Comparison of ENCODE assay signal across 12 mouse cellular contexts in genomic region chr4:130838585-130838984, GRCm38 (mm10). TPM values are rescaled to one million over a fixed set of nuclear protein-coding genes. Genes with fewer than 3 reads are reported as not detected.
A peak's percentile ranks its signal among the peaks of the same experiment; 100 is the strongest.
DNase-seq lines count a peak whose midpoint lies in the region; ATAC-seq lines count a peak whose summit lies in the region.
"Had no signal": no experiment of that assay in that cellular context is flagged by ENCODE, and none has a peak within 500 bp of the region (broad histone marks: within the 10 kb centered on the region; RNA-seq: fewer than 3 reads in every experiment).

No protein-coding gene starts in this region.

- 39% methylated on average over 11 of the region's 11 CpGs for WGBS in hindbrain, embryonic 10.5 days
- 36% methylated on average over 11 of the region's 11 CpGs for WGBS in hindbrain, embryonic 12.5 days
- WGBS in limb, embryonic 15.5 days, result 13% methylated on average over 11 of the region's 11 CpGs
- WGBS in liver, embryonic 12.5 days (ENCODE audit: insufficient replicate concordance), result 25% methylated on average over 11 of the region's 11 CpGs

- H3K9me3 ChIP-seq in hindbrain, embryonic 10.5 days, result no peaks in the 10 kb centered on the region
- no peaks in the 10 kb centered on the region for H3K9me3 ChIP-seq in hindbrain, embryonic 12.5 days (replicated peaks)
- no peaks in the 10 kb centered on the region for H3K9me3 ChIP-seq in limb, embryonic 15.5 days
- no peaks in the 10 kb centered on the region for H3K9me3 ChIP-seq in liver, embryonic 12.5 days (replicated peaks)
- H3K9me3 ChIP-seq: lung, embryonic 15.5 days; neural tube, embryonic 12.5 days had no signal

- no peak for DNase-seq in hindbrain, embryonic 10.5 days (ENCODE audit: low spot score)
- peak; percentile 34 for DNase-seq in ZHBTc4 (ENCODE audit: low read depth, low spot score)
- DNase-seq in fibroblast of lung, adult 2 months (ENCODE audit: low read depth), result peak; percentile 80
- DNase-seq in cerebellum, adult 8-10 months, result no peak
- no peak for DNase-seq in adrenal gland, adult 18-20 months (ENCODE audit: low spot score in 2 of 2)
- DNase-seq: adrenal gland, adult 2 months; cerebellum, postnatal 14 days had no signal

- H3K4me2 ChIP-seq in hindbrain, embryonic 12.5 days (replicated peaks), result no peak overlapping the region
- H3K4me2 ChIP-seq in limb, embryonic 15.5 days, result peak overlapping the region; percentile 25
- no peak overlapping the region for H3K4me2 ChIP-seq in liver, embryonic 12.5 days
- H3K4me2 ChIP-seq: lung, embryonic 15.5 days; neural tube, embryonic 12.5 days had no signal

- H3K4me3 ChIP-seq in hindbrain, embryonic 10.5 days, result no peak overlapping the region
- H3K4me3 ChIP-seq in hindbrain, embryonic 12.5 days, result no peak overlapping the region
- H3K4me3 ChIP-seq in limb, embryonic 15.5 days, result no peak overlapping the region
- H3K4me3 ChIP-seq in liver, embryonic 12.5 days, result no peak overlapping the region
- H3K4me3 ChIP-seq: lung, embryonic 15.5 days; neural tube, embryonic 12.5 days had no signal

- H3K27me3 ChIP-seq in hindbrain, embryonic 10.5 days (ENCODE audit: insufficient read depth, poor library complexity, severe bottlenecking), result peaks cover 33% of the 10 kb centered on the region
- peaks cover 15% of the 10 kb centered on the region for H3K27me3 ChIP-seq in hindbrain, embryonic 12.5 days
- no peaks in the 10 kb centered on the region for H3K27me3 ChIP-seq in limb, embryonic 15.5 days
- peaks cover 22% of the 10 kb centered on the region for H3K27me3 ChIP-seq in liver, embryonic 12.5 days (replicated peaks)
- H3K27me3 ChIP-seq: lung, embryonic 15.5 days; neural tube, embryonic 12.5 days had no signal

- no peaks in the 10 kb centered on the region for H3K36me3 ChIP-seq in hindbrain, embryonic 10.5 days
- no peaks in the 10 kb centered on the region for H3K36me3 ChIP-seq in hindbrain, embryonic 12.5 days
- no peaks in the 10 kb centered on the region for H3K36me3 ChIP-seq in limb, embryonic 15.5 days
- no peaks in the 10 kb centered on the region for H3K36me3 ChIP-seq in liver, embryonic 12.5 days
- H3K36me3 ChIP-seq: lung, embryonic 15.5 days; neural tube, embryonic 12.5 days had no signal

- no peak overlapping the region for H3K9ac ChIP-seq in hindbrain, embryonic 12.5 days
- no peak overlapping the region for H3K9ac ChIP-seq in limb, embryonic 15.5 days
- H3K9ac ChIP-seq in liver, embryonic 12.5 days, result no peak overlapping the region
- H3K9ac ChIP-seq: lung, embryonic 15.5 days; neural tube, embryonic 12.5 days had no signal

- peaks cover 92% of the 10 kb centered on the region for H3K4me1 ChIP-seq in hindbrain, embryonic 10.5 days (replicated peaks)
- H3K4me1 ChIP-seq in hindbrain, embryonic 12.5 days, result peaks cover 56% of the 10 kb centered on the region
- peaks cover 48% of the 10 kb centered on the region for H3K4me1 ChIP-seq in limb, embryonic 15.5 days
- peaks cover 3% of the 10 kb centered on the region; the same call in 1 of the 2 replicates for H3K4me1 ChIP-seq in liver, embryonic 12.5 days

- H3K27ac ChIP-seq in hindbrain, embryonic 10.5 days, result peak overlapping the region; percentile 57
- no peak overlapping the region for H3K27ac ChIP-seq in hindbrain, embryonic 12.5 days
- peak overlapping the region; percentile 67 for H3K27ac ChIP-seq in limb, embryonic 15.5 days
- H3K27ac ChIP-seq in liver, embryonic 12.5 days, result no peak overlapping the region
- H3K27ac ChIP-seq: lung, embryonic 15.5 days; neural tube, embryonic 12.5 days had no signal

- ATAC-seq in hindbrain, embryonic 12.5 days (ENCODE audit: low FRiP score), result no peak
- ATAC-seq in limb, embryonic 15.5 days (ENCODE audit: insufficient number of reproducible peaks, low FRiP score, low TSS enrichment, low read depth), result no peak
- no peak for ATAC-seq in liver, embryonic 12.5 days

RNA-seq across cellular contexts. Expression of gene Sdc3, which starts 46.2 kb away (rescaled TPM):
- polyA plus RNA-seq in hindbrain, embryonic 10.5 days (2016; fragmentation: Nextera tagmentation; extraction: Ambion mirVana), result 30.0 and 38.4 TPM in 2 replicates
- polyA plus RNA-seq in hindbrain, embryonic 12.5 days (2016; fragmentation: Nextera tagmentation; extraction: Ambion mirVana), result 60.5 and 66.7 TPM in 2 replicates
- 34.9 and 39.4 TPM in 2 replicates for polyA plus RNA-seq in limb, embryonic 15.5 days (2015; fragmentation: Nextera tagmentation; extraction: Ambion mirVana)
- 100 to 1,000 TPM; 205 to 421 TPM for total RNA-seq in adrenal gland, adult 18-20 months (2021)
- polyA plus RNA-seq in liver, embryonic 12.5 days (2016; fragmentation: Nextera tagmentation; extraction: Ambion mirVana), result 8.0 and 9.8 TPM in 2 replicates

Comparison
In these comparisons a context has a peak if more than half of its experiments do, and no peak if none do; other contexts are left out.
1. H3K27ac ChIP-seq: peak in hindbrain, embryonic 10.5 days (single experiment) and limb, embryonic 15.5 days (single experiment); none in hindbrain, embryonic 12.5 days (single experiment) and liver, embryonic 12.5 days (single experiment).
2. DNase-seq: peak in ZHBTc4 (single experiment) and fibroblast of lung, adult 2 months (single experiment); none in hindbrain, embryonic 10.5 days (single experiment), cerebellum, adult 8-10 months (single experiment) and adrenal gland, adult 18-20 months (0 of 2).